Mouse (Mus musculus) lung, postnatal 0 days (tissue): Measurements from ENCODE around the gene Chmp4b.

ENCODE experiments used
- CTCF ChIP-seq: IDR thresholded peaks from 2 replicates; pipeline ENCODE4 v1.5.1; 2016; ENCODE audit warnings: antibody characterized with exemption, mild to moderate bottlenecking
- EP300 ChIP-seq: IDR thresholded peaks from 2 replicates; pipeline ENCODE4 v1.6.1; 2016; ENCODE audit warnings: antibody characterized with exemption, mild to moderate bottlenecking, control low read depth

DNA sequence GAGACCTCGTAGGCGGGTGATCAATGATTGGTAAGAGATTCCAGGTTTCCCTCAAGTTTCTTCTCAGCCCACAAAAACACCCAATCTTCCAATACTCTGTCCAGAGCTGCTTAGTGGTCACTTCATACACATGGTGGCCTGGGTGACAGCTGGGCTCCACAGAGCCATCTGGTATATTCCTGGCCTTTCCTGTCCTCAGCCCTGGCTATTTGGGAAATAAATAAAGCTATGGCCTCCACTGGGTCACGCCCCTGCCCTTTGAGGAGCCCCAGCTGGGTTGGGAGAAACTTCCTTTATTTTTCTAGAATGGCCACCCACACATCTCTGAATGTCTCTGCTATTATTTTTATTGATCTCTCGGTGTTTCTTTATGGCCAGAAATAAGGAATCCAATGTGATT, 72.0 kb downstream of the Chmp4b start:
- no peak for TF ChIP-seq CTCF
- no peak for TF ChIP-seq EP300
